Mouse (Mus musculus) natural killer cell, adult 2 months (primary cell): ENCODE data around the gene Lad1.

ENCODE experiments used
- DNase-seq, 2 experiments: peaks; one replicate each; pipeline ENCODE4 v3.0.0; 2022; ENCODE audit warnings: low spot score in 2 of 2

Gene Lad1

GRCm38 (mm10) chr1:135807546-135807945 is 10.9 kb upstream of the Lad1 start:
- no peak for DNase-seq

- DNase-seq, result no peak
Observed at GRCm38 (mm10) chr1:135810180-135810579, 8.2 kb upstream of the Lad1 start.

- peak; percentile 63 to 73 for DNase-seq
Observed at GRCm38 (mm10) chr1:135811016-135811646, 7.3 kb upstream of the Lad1 start.

- no peak for DNase-seq
Observed at GRCm38 (mm10) chr1:135812205-135812604, 6.2 kb upstream of the Lad1 start.

GRCm38 (mm10) chr1:135812618-135813017 is 5.8 kb upstream of the Lad1 start:
- DNase-seq, result no peak

- DNase-seq, result no peak
Observed at GRCm38 (mm10) chr1:135813071-135813470, 5.3 kb upstream of the Lad1 start.

GRCm38 (mm10) chr1:135813687-135814395 is 4.6 kb upstream of the Lad1 start:
- DNase-seq, result no peak

GRCm38 (mm10) chr1:135814531-135814930 is 3.9 kb upstream of the Lad1 start:
- DNase-seq, result no peak

GRCm38 (mm10) chr1:135817595-135817994 is 803 bp upstream of the Lad1 start:
- no peak for DNase-seq

- DNase-seq, result no peak
Observed at GRCm38 (mm10) chr1:135820071-135820470, 1.7 kb downstream of the Lad1 start.

- DNase-seq, result no peak
Observed at GRCm38 (mm10) chr1:135820736-135821364, 2.5 kb downstream of the Lad1 start.

- DNase-seq, result no peak
Observed at GRCm38 (mm10) chr1:135821780-135822179, 3.4 kb downstream of the Lad1 start.

GRCm38 (mm10) chr1:135828918-135829317 is 10.5 kb downstream of the Lad1 start:
- DNase-seq, result peak; percentile 27 to 35

- DNase-seq, result no peak
Observed at GRCm38 (mm10) chr1:135834206-135834859, 15.9 kb downstream of the Lad1 start.

- no peak for DNase-seq
Observed at GRCm38 (mm10) chr1:135834983-135835382, 16.6 kb downstream of the Lad1 start.

- no peak for DNase-seq
Observed at GRCm38 (mm10) chr1:135835716-135836483, 17.5 kb downstream of the Lad1 start, which contains the start of gene Tnnt2. Gene Tnnt2, plus strand, starts transcription at chr1:135836354.

GRCm38 (mm10) chr1:135838626-135839025 is 20.2 kb downstream of the Lad1 start:
- DNase-seq, result no peak

- DNase-seq, result no peak
Observed at GRCm38 (mm10) chr1:135839065-135839464, 20.7 kb downstream of the Lad1 start.

- DNase-seq, result no peak
Observed at GRCm38 (mm10) chr1:135840675-135841395, 22.4 kb downstream of the Lad1 start.

GRCm38 (mm10) chr1:135843519-135844262 is 25.3 kb downstream of the Lad1 start:
- DNase-seq, result no peak
